Mouse (Mus musculus) lung, embryonic 16.5 days (tissue): ENCODE data around the gene Vmn2r70. TPM values are rescaled to one million over a fixed set of nuclear protein-coding genes. Genes with fewer than 3 reads are reported as not detected.

Experiments used
- ATAC-seq: fragments of 200-750 bp; cut with Nextera tagmentation; 2 replicates; pipeline ENCODE4 v1.8.0; 2017; ENCODE audit warnings: low read depth, mild to moderate bottlenecking, moderate library complexity
- H3K27ac ChIP-seq: fragments of 300-500 bp; sonication (generic); 2 replicates; pipeline ENCODE4 v1.5.1; 2014; ENCODE audit warnings: mild to moderate bottlenecking, control low read depth, low read length
- H3K27me3 ChIP-seq: fragments of 300-500 bp; sonication (generic); 2 replicates; pipeline ENCODE4 v1.6.1; 2014; ENCODE audit warnings: low read depth, low read length, mixed read lengths; ENCODE audit not compliant: control insufficient read depth, insufficient read depth
- H3K36me3 ChIP-seq: fragments of 300-500 bp; sonication (generic); 2 replicates; pipeline ENCODE4 v1.6.1; 2014; ENCODE audit warnings: low read length; ENCODE audit not compliant: control insufficient read depth, insufficient read depth
- H3K4me1 ChIP-seq: fragments of 300-500 bp; sonication (generic); replicated peaks from 2 replicates; pipeline ENCODE4 v1.6.1; 2014; ENCODE audit warnings: low read length, mixed read lengths; ENCODE audit not compliant: control insufficient read depth, insufficient read depth
- H3K4me2 ChIP-seq: fragments of 300-500 bp; sonication (generic); 2 replicates; pipeline ENCODE4 v1.6.1; 2014; ENCODE audit warnings: low read depth, low read length, control low read depth
- H3K4me3 ChIP-seq: fragments of 300-500 bp; sonication (generic); 2 replicates; pipeline ENCODE4 v1.5.1; 2014; ENCODE audit warnings: mild to moderate bottlenecking, low read length, control low read depth
- H3K9ac ChIP-seq: fragments of 300-500 bp; sonication (generic); 2 replicates; pipeline ENCODE4 v1.6.1; 2014; ENCODE audit warnings: low read length, control low read depth
- H3K9me3 ChIP-seq: fragments of 300-500 bp; sonication (generic); 2 replicates; pipeline ENCODE4 v1.6.1; 2016; ENCODE audit warnings: low read length; ENCODE audit not compliant: control insufficient read depth
- WGBS: fragments of 180-500 bp; shearing (Covaris S2); extraction: QIAGEN DNeasy Blood & Tissue Kit; methylation state at CpG from one replicate; pipeline ENCODE4 v1.1.7; 2014; 5-methylcytosine and 5-hydroxymethylcytosine counted together
- polyA plus RNA-seq: library from polyadenylated mRNA; unstranded; fragments of >200 nt; fragmentation: Nextera tagmentation; extraction: Ambion mirVana; gene quantifications from 2 replicates; pipeline ENCODE4 v1.2.1, GENCODE M21; 2015

Gene Vmn2r70
- not detected in 2 replicates for polyA plus RNA-seq

GRCm38 (mm10) chr7:85569092-85569491, at the start of gene Vmn2r70:
Gene Vmn2r70 (minus strand): TSS chr7:85569192.
- no peaks in the 10 kb centered on the region for H3K4me1 ChIP-seq
- no peak within 1 kb of the TSS for H3K4me3 ChIP-seq
- no peak for ATAC-seq
- H3K9ac ChIP-seq = no peak within 1 kb of the TSS
- H3K36me3 ChIP-seq = no peaks in the 10 kb centered on the region
- 70% methylated on average over 2 of the region's 2 CpGs for WGBS
- H3K4me2 ChIP-seq = no peak within 1 kb of the TSS
- no peak within 1 kb of the TSS for H3K27ac ChIP-seq
- no peaks in the 10 kb centered on the region for H3K27me3 ChIP-seq
- H3K9me3 ChIP-seq = no peaks in the 10 kb centered on the region

- 75% methylated on average over 5 of the region's 5 CpGs for WGBS
These were observed 6.2 kb downstream of the Vmn2r70 start, which contains the start of gene Vmn2r71 for GRCm38 (mm10) chr7:85562787-85563186. Gene Vmn2r71 (plus strand): TSS chr7:85563087.

GRCm38 (mm10) chr7:85543118-85543517, 25.9 kb downstream of the Vmn2r70 start:
- no peak overlapping the region for H3K9ac ChIP-seq
- H3K4me1 ChIP-seq = no peaks in the 10 kb centered on the region
- WGBS = 72% methylated on average over 2 of the region's 2 CpGs
- ATAC-seq = no peak
- H3K27me3 ChIP-seq = no peaks in the 10 kb centered on the region
- H3K4me2 ChIP-seq = no peak overlapping the region
- H3K27ac ChIP-seq = no peak overlapping the region
- no peaks in the 10 kb centered on the region for H3K36me3 ChIP-seq
- H3K4me3 ChIP-seq = no peak overlapping the region
- H3K9me3 ChIP-seq = no peaks in the 10 kb centered on the region; the same call in none of the 2 replicates

More at GRCm38 (mm10) chr7:85562787-85563186, 6.2 kb downstream of the Vmn2r70 start, which contains the start of gene Vmn2r71:
- H3K4me2 ChIP-seq = no peak within 1 kb of the TSS
- H3K4me3 ChIP-seq = no peak within 1 kb of the TSS
- no peak within 1 kb of the TSS for H3K27ac ChIP-seq
- no peaks in the 10 kb centered on the region for H3K9me3 ChIP-seq
- H3K9ac ChIP-seq = no peak within 1 kb of the TSS
- no peaks in the 10 kb centered on the region for H3K36me3 ChIP-seq
- H3K4me1 ChIP-seq = no peaks in the 10 kb centered on the region
- no peaks in the 10 kb centered on the region for H3K27me3 ChIP-seq
- no peak for ATAC-seq

GRCm38 (mm10) chr7:85542108-85542507, 26.9 kb downstream of the Vmn2r70 start:
- Histone ChIP-seq H3K27me3 (no peaks in the 10 kb centered on the region), H3K4me3 (no peak overlapping the region), H3K9me3 (no peaks in the 10 kb centered on the region; the same call in none of the 2 replicates), H3K9ac (no peak overlapping the region), H3K36me3 (no peaks in the 10 kb centered on the region), H3K4me2 (no peak overlapping the region), H3K27ac (no peak overlapping the region), H3K4me1 (no peaks in the 10 kb centered on the region)
- no peak for ATAC-seq
- WGBS = 83% methylated on average over 2 of the region's 2 CpGs

Other genes starting within 250 kb of the Vmn2r70 start
- not detected in 2 replicates for gene Vmn2r69, start 153.3 kb downstream of the Vmn2r70 start, polyA plus RNA-seq
- gene Vmn2r71, start 6.1 kb downstream of the Vmn2r70 start, polyA plus RNA-seq = not detected in 2 replicates
- not detected in 2 replicates for gene Vmn2r72, start 185.9 kb upstream of the Vmn2r70 start, polyA plus RNA-seq